Mouse (Mus musculus) forebrain, embryonic 15.5 days (tissue): ENCODE data around the gene Il15. TPM values are rescaled to one million over a fixed set of nuclear protein-coding genes. Genes with fewer than 3 reads are reported as not detected.

Experiments used
- ATAC-seq: fragments of 200-750 bp; cut with Nextera tagmentation; replicated peaks from 2 replicates; pipeline ENCODE4 v1.8.0; 2017; ENCODE audit warnings: mild to moderate bottlenecking, moderate TSS enrichment, moderate library complexity
- H3K27ac ChIP-seq: fragments of 300-500 bp; sonication (generic); replicated peaks from 2 replicates; pipeline ENCODE4 v1.5.1; 2015; ENCODE audit warnings: mild to moderate bottlenecking, inconsistent platforms
- H3K27me3 ChIP-seq: fragments of 300-500 bp; sonication (generic); 2 replicates; pipeline ENCODE4 v1.6.1; 2015; ENCODE audit warnings: inconsistent platforms
- H3K36me3 ChIP-seq: fragments of 300-500 bp; sonication (generic); 2 replicates; pipeline ENCODE4 v1.6.1; 2015; ENCODE audit warnings: mild to moderate bottlenecking, inconsistent platforms
- H3K4me1 ChIP-seq: fragments of 300-500 bp; sonication (generic); 2 replicates; pipeline ENCODE4 v1.6.1; 2015; ENCODE audit warnings: inconsistent platforms
- H3K4me2 ChIP-seq: fragments of 300-500 bp; sonication (generic); replicated peaks from 2 replicates; pipeline ENCODE4 v1.6.1; 2015; ENCODE audit warnings: mild to moderate bottlenecking, inconsistent platforms
- H3K4me3 ChIP-seq: fragments of 300-500 bp; sonication (generic); 2 replicates; pipeline ENCODE4 v1.5.1; 2015; ENCODE audit warnings: mild to moderate bottlenecking, inconsistent platforms
- H3K9ac ChIP-seq: fragments of 300-500 bp; sonication (generic); replicated peaks from 2 replicates; pipeline ENCODE4 v1.6.1; 2015; ENCODE audit warnings: mild to moderate bottlenecking, inconsistent platforms
- H3K9me3 ChIP-seq: fragments of 300-500 bp; sonication (generic); 2 replicates; pipeline ENCODE4 v1.6.1; 2016; ENCODE audit warnings: inconsistent platforms
- WGBS: fragments of 180-500 bp; shearing (Covaris S2); methylation state at CpG from one replicate; pipeline ENCODE4 v1.1.7; 2015; ENCODE audit warnings: mixed read lengths; 5-methylcytosine and 5-hydroxymethylcytosine counted together
- polyA plus RNA-seq: library from polyadenylated mRNA; unstranded; fragments of >200 nt; fragmentation: Nextera tagmentation; extraction: Ambion mirVana; gene quantifications from 2 replicates; pipeline ENCODE4 v1.2.1, GENCODE M21; 2015

The Il15 gene
- polyA plus RNA-seq = 0.81 and 1.2 TPM in 2 replicates

GRCm38 (mm10) chr8:82402686-82403330, at the start of gene Il15:
TSS of gene Il15 (minus strand) at chr8:82403222.
- Histone ChIP-seq H3K27me3 (no peaks in the 10 kb centered on the region), H3K36me3 (no peaks in the 10 kb centered on the region), H3K9me3 (no peaks in the 10 kb centered on the region), H3K9ac (peak within 1 kb of the TSS; percentile 4; the same call in 1 of the 2 replicates), H3K4me1 (peaks cover 15% of the 10 kb centered on the region), H3K27ac (no peak within 1 kb of the TSS), H3K4me2 (peak within 1 kb of the TSS; percentile 44), H3K4me3 (peak within 1 kb of the TSS; percentile 31)
- 19% methylated on average over 13 of the region's 13 CpGs for WGBS
- peak; percentile 13; the same call in 1 of the 2 replicates for ATAC-seq

DNA sequence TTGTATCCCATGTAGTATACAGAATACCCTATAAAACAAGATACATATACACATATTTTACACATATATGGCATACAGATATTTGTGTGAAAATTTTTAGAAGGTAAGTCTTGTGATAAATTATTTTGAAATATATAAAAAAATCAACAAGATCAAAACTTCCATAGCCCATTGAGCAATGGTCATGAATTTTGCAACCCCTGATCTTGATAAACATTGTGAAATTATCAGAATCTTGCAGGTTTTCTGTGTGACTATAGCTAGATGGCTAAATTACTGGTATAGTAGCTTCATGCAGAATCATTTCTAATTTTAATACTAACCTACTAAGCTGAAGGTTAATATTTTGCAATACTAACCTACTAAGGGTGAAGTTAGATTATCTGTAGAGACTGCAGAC, 41.9 kb upstream of the Il15 start:
- Histone ChIP-seq H3K27ac (no peak overlapping the region), H3K4me1 (no peaks in the 10 kb centered on the region), H3K4me2 (no peak overlapping the region), H3K9me3 (no peaks in the 10 kb centered on the region), H3K27me3 (no peaks in the 10 kb centered on the region), H3K36me3 (no peaks in the 10 kb centered on the region), H3K4me3 (no peak overlapping the region), H3K9ac (no peak overlapping the region)
- no peak for ATAC-seq

GRCm38 (mm10) chr8:82416587-82417340, 13.7 kb upstream of the Il15 start:
- no peaks in the 10 kb centered on the region for H3K4me1 ChIP-seq
- no peaks in the 10 kb centered on the region for H3K36me3 ChIP-seq
- H3K9ac ChIP-seq = no peak overlapping the region
- H3K4me2 ChIP-seq = no peak overlapping the region
- WGBS = 79% methylated on average over 5 of the region's 5 CpGs
- H3K9me3 ChIP-seq = no peaks in the 10 kb centered on the region
- H3K27me3 ChIP-seq = no peaks in the 10 kb centered on the region
- no peak overlapping the region for H3K4me3 ChIP-seq
- H3K27ac ChIP-seq = no peak overlapping the region
- ATAC-seq = no peak

GRCm38 (mm10) chr8:82415485-82415884, 12.5 kb upstream of the Il15 start:
- ATAC-seq = no peak
- Histone ChIP-seq H3K4me1 (no peaks in the 10 kb centered on the region), H3K9ac (no peak overlapping the region), H3K36me3 (no peaks in the 10 kb centered on the region), H3K9me3 (no peaks in the 10 kb centered on the region), H3K27me3 (no peaks in the 10 kb centered on the region), H3K4me3 (no peak overlapping the region), H3K4me2 (no peak overlapping the region), H3K27ac (no peak overlapping the region)
- WGBS = 85% methylated on average over 1 of the region's 1 CpGs

GRCm38 (mm10) chr8:82410135-82410534, 7.1 kb upstream of the Il15 start:
- H3K4me2 ChIP-seq = no peak overlapping the region
- no peaks in the 10 kb centered on the region for H3K36me3 ChIP-seq
- no peak for ATAC-seq
- 67% methylated on average over 3 of the region's 3 CpGs for WGBS
- H3K4me3 ChIP-seq = no peak overlapping the region
- H3K9me3 ChIP-seq = no peaks in the 10 kb centered on the region
- no peak overlapping the region for H3K9ac ChIP-seq
- H3K27me3 ChIP-seq = no peaks in the 10 kb centered on the region
- no peak overlapping the region for H3K27ac ChIP-seq
- no peaks in the 10 kb centered on the region for H3K4me1 ChIP-seq

GRCm38 (mm10) chr8:82407060-82407459, 4.0 kb upstream of the Il15 start:
- no peak overlapping the region for H3K4me3 ChIP-seq
- no peak for ATAC-seq
- H3K27ac ChIP-seq = no peak overlapping the region
- H3K27me3 ChIP-seq = no peaks in the 10 kb centered on the region
- no peaks in the 10 kb centered on the region for H3K36me3 ChIP-seq
- H3K4me1 ChIP-seq = peaks cover 9% of the 10 kb centered on the region
- no peak overlapping the region for H3K4me2 ChIP-seq
- no peaks in the 10 kb centered on the region for H3K9me3 ChIP-seq
- no peak overlapping the region for H3K9ac ChIP-seq
- 39% methylated on average over 1 of the region's 1 CpGs for WGBS

DNA sequence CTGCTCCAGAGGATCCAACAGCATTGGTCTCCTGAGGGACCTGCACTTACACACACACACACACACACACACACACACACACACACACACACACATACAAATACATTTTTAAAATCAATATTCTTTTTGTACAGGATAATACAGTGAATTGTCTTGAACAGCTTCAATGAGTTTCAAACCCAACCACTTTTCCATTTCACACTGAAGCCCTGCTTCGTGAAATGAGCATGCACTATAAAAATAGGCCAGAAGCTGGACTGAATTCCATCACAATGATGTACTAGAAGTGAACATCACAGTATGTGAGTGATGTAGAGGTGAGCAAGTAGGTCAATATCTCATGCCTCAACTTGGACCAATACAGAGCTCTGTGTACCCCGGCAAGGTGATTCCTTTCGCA, 1.0 kb upstream of the Il15 start:
- no peaks in the 10 kb centered on the region for H3K27me3 ChIP-seq
- no peak overlapping the region for H3K4me2 ChIP-seq
- H3K9ac ChIP-seq = no peak overlapping the region
- no peak overlapping the region for H3K27ac ChIP-seq
- no peak overlapping the region for H3K4me3 ChIP-seq
- no peaks in the 10 kb centered on the region for H3K9me3 ChIP-seq
- 97% methylated on average over 3 of the region's 3 CpGs for WGBS
- H3K4me1 ChIP-seq = peaks cover 15% of the 10 kb centered on the region
- no peaks in the 10 kb centered on the region for H3K36me3 ChIP-seq
- ATAC-seq = no peak

DNA sequence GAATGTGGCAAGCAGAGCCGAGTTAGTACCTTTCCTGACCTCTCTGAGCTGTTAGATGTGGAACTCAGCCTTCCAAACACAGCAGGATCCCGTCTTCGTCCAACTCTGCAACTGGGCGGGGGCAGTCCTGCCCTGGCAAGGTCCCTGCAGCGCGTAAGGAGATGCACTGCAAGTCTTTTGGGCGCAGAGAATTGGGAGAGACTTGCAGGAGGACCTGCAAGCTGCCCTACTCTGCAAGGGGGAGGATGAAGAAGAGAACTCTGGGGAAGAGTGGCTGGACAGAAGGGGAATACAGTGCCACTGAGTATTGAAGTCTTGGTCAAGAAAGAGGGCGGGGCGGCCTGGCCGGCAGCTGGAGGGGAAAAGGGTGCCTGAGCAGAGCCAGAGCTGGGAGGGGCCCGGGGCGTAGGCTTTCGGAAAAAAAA, 749 bp downstream of the Il15 start:
- 2% methylated on average over 13 of the region's 13 CpGs for WGBS
- ATAC-seq = peak; percentile 43; the same call in 1 of the 2 replicates

GRCm38 (mm10) chr8:82401490-82401889, 1.5 kb downstream of the Il15 start:
- H3K4me3 ChIP-seq = 0 out of 2 replicates have a peak overlapping the region, but pooled peaks have one; percentile 31
- H3K4me1 ChIP-seq = peaks cover 15% of the 10 kb centered on the region
- no peak for ATAC-seq
- H3K9me3 ChIP-seq = no peaks in the 10 kb centered on the region
- H3K27ac ChIP-seq = no peak overlapping the region
- H3K4me2 ChIP-seq = peak overlapping the region; percentile 44; the same call in 1 of the 2 replicates
- H3K27me3 ChIP-seq = no peaks in the 10 kb centered on the region
- H3K36me3 ChIP-seq = no peaks in the 10 kb centered on the region
- 42% methylated on average over 6 of the region's 6 CpGs for whole genome bisulfite sequencing
- no peak overlapping the region for H3K9ac ChIP-seq

More for the DNA sequence above, 749 bp downstream of the Il15 start:
- H3K4me2 ChIP-seq = peak overlapping the region; percentile 44
- no peaks in the 10 kb centered on the region for H3K9me3 ChIP-seq
- H3K27me3 ChIP-seq = no peaks in the 10 kb centered on the region
- no peaks in the 10 kb centered on the region for H3K36me3 ChIP-seq
- peak overlapping the region; percentile 31 for H3K4me3 ChIP-seq
- no peak overlapping the region for H3K27ac ChIP-seq
- H3K4me1 ChIP-seq = peaks cover 15% of the 10 kb centered on the region
- H3K9ac ChIP-seq = peak overlapping the region; percentile 4; the same call in 1 of the 2 replicates

GRCm38 (mm10) chr8:82401059-82401458, 2.0 kb downstream of the Il15 start:
- 78% methylated on average over 2 of the region's 2 CpGs for WGBS
- Histone ChIP-seq H3K9ac (no peak overlapping the region), H3K36me3 (no peaks in the 10 kb centered on the region), H3K27ac (no peak overlapping the region), H3K9me3 (no peaks in the 10 kb centered on the region), H3K27me3 (no peaks in the 10 kb centered on the region), H3K4me2 (no peak overlapping the region), H3K4me1 (peaks cover 15% of the 10 kb centered on the region), H3K4me3 (no peak overlapping the region)
- no peak for ATAC-seq

GRCm38 (mm10) chr8:82400376-82400775, 2.6 kb downstream of the Il15 start:
- ATAC-seq = no peak

GRCm38 (mm10) chr8:82398546-82398945, 4.5 kb downstream of the Il15 start:
- Histone ChIP-seq H3K9me3 (no peaks in the 10 kb centered on the region), H3K4me3 (no peak overlapping the region), H3K4me2 (no peak overlapping the region), H3K27ac (no peak overlapping the region), H3K9ac (no peak overlapping the region), H3K4me1 (peaks cover 15% of the 10 kb centered on the region), H3K36me3 (no peaks in the 10 kb centered on the region), H3K27me3 (no peaks in the 10 kb centered on the region)
- WGBS = 89% methylated on average over 2 of the region's 2 CpGs
- no peak for ATAC-seq

More at GRCm38 (mm10) chr8:82400376-82400775, 2.6 kb downstream of the Il15 start:
- H3K9ac ChIP-seq = no peak overlapping the region
- 68% methylated on average over 2 of the region's 2 CpGs for WGBS
- no peaks in the 10 kb centered on the region for H3K27me3 ChIP-seq
- no peak overlapping the region for H3K4me2 ChIP-seq
- H3K27ac ChIP-seq = no peak overlapping the region
- no peaks in the 10 kb centered on the region for H3K9me3 ChIP-seq
- H3K4me1 ChIP-seq = peaks cover 15% of the 10 kb centered on the region
- no peak overlapping the region for H3K4me3 ChIP-seq
- H3K36me3 ChIP-seq = no peaks in the 10 kb centered on the region
